Mouse (Mus musculus) testis, postnatal 10 days (tissue): ENCODE data around the gene Wdr24.

ENCODE experiments used
- DNase-seq: peaks from one replicate; pipeline ENCODE4 v3.0.0; 2021; ENCODE audit warnings: low spot score

The Wdr24 gene

GRCm38 (mm10) chr17:25807452-25807851, 16.0 kb upstream of the Wdr24 start:
- DNase-seq: peak; percentile 36

- no peak for DNase-seq
These were observed 15.4 kb upstream of the Wdr24 start for GRCm38 (mm10) chr17:25808028-25808427.

- DNase-seq: peak; percentile 76
These were observed 14.4 kb upstream of the Wdr24 start, which contains the start of gene Fbxl16 for GRCm38 (mm10) chr17:25808789-25809605. Gene Fbxl16 (plus strand): TSS chr17:25809085.

- peak; percentile 39 for DNase-seq
These were observed 13.7 kb upstream of the Wdr24 start for GRCm38 (mm10) chr17:25809606-25810340.

GRCm38 (mm10) chr17:25810890-25811289, 12.5 kb upstream of the Wdr24 start:
- DNase-seq: peak; percentile 33

GRCm38 (mm10) chr17:25813471-25813870, 10.0 kb upstream of the Wdr24 start:
- DNase-seq: peak; percentile 94

GRCm38 (mm10) chr17:25817662-25818061, 5.8 kb upstream of the Wdr24 start:
- peak; percentile 33 for DNase-seq

GRCm38 (mm10) chr17:25818851-25819780, 4.3 kb upstream of the Wdr24 start:
- peak; percentile 52 for DNase-seq

- no peak for DNase-seq
These were observed 1.1 kb downstream of the Wdr24 start for GRCm38 (mm10) chr17:25824362-25825142.

GRCm38 (mm10) chr17:25825311-25825710, 1.9 kb downstream of the Wdr24 start:
- no peak for DNase-seq

- DNase-seq: no peak
These were observed 2.6 kb downstream of the Wdr24 start for GRCm38 (mm10) chr17:25825984-25826570.

- DNase-seq: no peak
These were observed 3.6 kb downstream of the Wdr24 start for GRCm38 (mm10) chr17:25827011-25827410.

GRCm38 (mm10) chr17:25827546-25828222, 4.3 kb downstream of the Wdr24 start:
- DNase-seq: no peak

GRCm38 (mm10) chr17:25828223-25828594, 4.8 kb downstream of the Wdr24 start:
- DNase-seq: no peak

GRCm38 (mm10) chr17:25828712-25829557, 5.5 kb downstream of the Wdr24 start, which contains the start of gene Jmjd8:
Gene Jmjd8 (plus strand): TSS chr17:25828867.
- peak; percentile 81 for DNase-seq

- DNase-seq: no peak
These were observed 6.2 kb downstream of the Wdr24 start for GRCm38 (mm10) chr17:25829558-25830017.

- no peak for DNase-seq
These were observed 6.8 kb downstream of the Wdr24 start for GRCm38 (mm10) chr17:25830200-25830753.

GRCm38 (mm10) chr17:25830806-25831431, 7.5 kb downstream of the Wdr24 start:
- no peak for DNase-seq
